Mouse (Mus musculus) frontal cortex, postnatal 10 days (tissue): ENCODE data around the gene Mob3b.

Experiments
- DNase-seq, 2 experiments: peaks; one replicate each; pipeline ENCODE4 v3.0.0; 2022; ENCODE audit warnings: low spot score in 2 of 2, mixed read lengths in 1 of 2

The Mob3b gene

GRCm38 (mm10) chr4:35148326-35148725, 9.0 kb downstream of the Mob3b start:
- DNase-seq = no peak

GRCm38 (mm10) chr4:35146597-35146996, 10.7 kb downstream of the Mob3b start:
- DNase-seq = no peak

GRCm38 (mm10) chr4:35145726-35146125, 11.6 kb downstream of the Mob3b start:
- DNase-seq = no peak

GRCm38 (mm10) chr4:35143472-35144102, 13.7 kb downstream of the Mob3b start:
- DNase-seq = no peak

- DNase-seq = no peak
Observed at GRCm38 (mm10) chr4:35140317-35140716, 17.0 kb downstream of the Mob3b start.

GRCm38 (mm10) chr4:35138077-35138476, 19.2 kb downstream of the Mob3b start:
- DNase-seq = no peak

- DNase-seq = no peak
Observed at GRCm38 (mm10) chr4:35136996-35137395, 20.3 kb downstream of the Mob3b start.

- no peak for DNase-seq
Observed at GRCm38 (mm10) chr4:35135806-35136205, 21.5 kb downstream of the Mob3b start.

- DNase-seq = no peak
Observed at GRCm38 (mm10) chr4:35134846-35135611, 22.3 kb downstream of the Mob3b start.

- DNase-seq = no peak
Observed at GRCm38 (mm10) chr4:35133411-35133810, 23.9 kb downstream of the Mob3b start.

GRCm38 (mm10) chr4:35131592-35131991, 25.7 kb downstream of the Mob3b start:
- DNase-seq = no peak

- no peak for DNase-seq
Observed at GRCm38 (mm10) chr4:35130411-35130948, 26.8 kb downstream of the Mob3b start.

- no peak for DNase-seq
Observed at GRCm38 (mm10) chr4:35127759-35128158, 29.5 kb downstream of the Mob3b start.

- DNase-seq = no peak
Observed at GRCm38 (mm10) chr4:35126776-35127175, 30.5 kb downstream of the Mob3b start.

- no peak for DNase-seq
Observed at GRCm38 (mm10) chr4:35125299-35125777, 31.9 kb downstream of the Mob3b start.

GRCm38 (mm10) chr4:35124027-35124426, 33.3 kb downstream of the Mob3b start:
- no peak for DNase-seq

- DNase-seq = no peak
Observed at GRCm38 (mm10) chr4:35123087-35123486, 34.2 kb downstream of the Mob3b start.

- DNase-seq = no peak
Observed at GRCm38 (mm10) chr4:35121060-35121459, 36.2 kb downstream of the Mob3b start.

- DNase-seq = no peak
Observed at GRCm38 (mm10) chr4:35120575-35120974, 36.7 kb downstream of the Mob3b start.

- DNase-seq = no peak
Observed at GRCm38 (mm10) chr4:35120159-35120558, 37.1 kb downstream of the Mob3b start.

GRCm38 (mm10) chr4:35118851-35119250, 38.4 kb downstream of the Mob3b start:
- no peak for DNase-seq

- DNase-seq = no peak
Observed at GRCm38 (mm10) chr4:35117144-35117543, 40.1 kb downstream of the Mob3b start.

- no peak for DNase-seq
Observed at GRCm38 (mm10) chr4:35115933-35116332, 41.4 kb downstream of the Mob3b start.
